Mouse (Mus musculus) megakaryocyte, embryonic 14.5 days (primary cell): ENCODE results near the gene Ugcg. TPM values are rescaled to one million over a fixed set of nuclear protein-coding genes. Genes with fewer than 3 reads are reported as not detected.

Experiments used
- H3K27me3 ChIP-seq: replicated peaks from 2 replicates; pipeline ENCODE3; 2012; ENCODE audit warnings: inconsistent platforms
- H3K36me3 ChIP-seq: replicated peaks from 2 replicates; pipeline ENCODE3; 2012; ENCODE audit warnings: low read length, inconsistent platforms, mixed read lengths
- H3K4me1 ChIP-seq: 2 replicates; pipeline ENCODE4 v1.6.1; 2012; ENCODE audit warnings: inconsistent platforms
- H3K4me3 ChIP-seq: replicated peaks from 2 replicates; pipeline ENCODE3; 2012; ENCODE audit warnings: moderate library complexity, mild to moderate bottlenecking, inconsistent platforms
- H3K9me3 ChIP-seq: 2 replicates; pipeline ENCODE4 v1.6.1; 2012; ENCODE audit warnings: inconsistent platforms
- FLI1 ChIP-seq: IDR thresholded peaks from 2 replicates; pipeline ENCODE4 v1.6.1; 2012; ENCODE audit warnings: low read length, inconsistent platforms, mixed read lengths
- GATA1 ChIP-seq: IDR thresholded peaks from 3 replicates; pipeline ENCODE4 v1.6.1; 2012; ENCODE audit warnings: mixed read lengths, low read length, inconsistent platforms, borderline replicate concordance
- polyA plus RNA-seq: library from polyadenylated mRNA; stranded (reverse); fragments of >175 nt; gene quantifications from 2 replicates; pipeline ENCODE4 v1.2.3, GENCODE M21; 2012; ENCODE audit warnings: low replicate concordance; ENCODE audit not compliant: insufficient read depth

Gene Ugcg
- polyA plus RNA-seq, 1 experiment = 1.4 TPM

DNA sequence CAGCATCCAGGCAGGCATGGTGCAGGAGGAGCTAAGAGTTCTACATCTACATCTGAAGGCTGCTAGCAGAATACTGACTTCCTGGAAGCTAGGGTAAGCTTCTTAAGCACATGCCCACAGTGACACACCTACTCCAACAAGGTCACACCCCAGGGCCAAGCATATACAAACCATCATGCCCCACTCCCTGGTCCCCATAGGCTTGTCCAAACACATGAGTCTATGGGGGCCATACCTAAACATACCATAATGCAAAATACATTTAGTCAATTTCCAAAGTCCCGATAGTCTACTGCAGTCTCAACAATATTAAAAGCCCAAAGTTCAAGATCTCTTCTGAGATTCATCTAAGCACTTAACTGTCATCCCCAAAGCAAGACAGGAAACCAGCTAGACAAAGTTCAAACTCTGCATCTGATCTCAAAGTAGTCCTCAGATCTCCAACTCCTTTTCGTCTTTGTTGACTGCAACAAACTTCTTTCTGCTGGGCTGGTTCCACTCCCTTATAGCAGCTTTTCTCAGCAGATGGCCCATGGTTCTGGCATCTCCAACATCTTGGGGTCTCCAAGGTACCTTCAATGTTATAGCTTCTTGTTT, 21.7 kb upstream of the Ugcg start:
- no peak overlapping the region for H3K4me3 ChIP-seq
- H3K4me1 ChIP-seq = peaks cover 10% of the 10 kb centered on the region

DNA sequence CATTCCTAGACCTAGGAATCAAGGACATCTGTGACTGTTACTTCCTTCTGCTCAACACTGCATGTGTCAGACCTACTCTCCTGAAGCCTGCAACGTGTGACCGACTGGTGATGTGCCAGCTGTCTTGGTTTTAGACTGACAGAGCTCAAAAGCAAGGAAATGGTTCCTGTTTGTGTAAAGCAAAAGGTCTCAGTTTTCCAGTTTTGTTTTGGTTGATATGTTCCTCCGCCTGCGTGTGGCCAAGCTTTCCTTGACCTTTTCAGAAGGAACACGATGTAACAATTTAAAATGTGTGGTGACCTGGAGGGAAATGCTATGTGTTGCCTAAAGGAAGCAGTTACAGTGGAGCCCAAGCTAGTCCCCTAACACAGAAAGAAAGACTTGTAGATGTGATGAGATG, 19.1 kb upstream of the Ugcg start:
- Histone ChIP-seq H3K27me3 (no peaks in the 10 kb centered on the region), H3K4me3 (no peak overlapping the region), H3K9me3 (no peaks in the 10 kb centered on the region), H3K36me3 (no peaks in the 10 kb centered on the region), H3K4me1 (peaks cover 12% of the 10 kb centered on the region)
- TF ChIP-seq GATA1 = no peak
- TF ChIP-seq FLI1 = no peak

More for the DNA sequence above, 21.7 kb upstream of the Ugcg start:
- no peak for TF ChIP-seq GATA1
- no peak for TF ChIP-seq FLI1
- H3K9me3 ChIP-seq = no peaks in the 10 kb centered on the region
- no peaks in the 10 kb centered on the region for H3K27me3 ChIP-seq
- no peaks in the 10 kb centered on the region for H3K36me3 ChIP-seq

DNA sequence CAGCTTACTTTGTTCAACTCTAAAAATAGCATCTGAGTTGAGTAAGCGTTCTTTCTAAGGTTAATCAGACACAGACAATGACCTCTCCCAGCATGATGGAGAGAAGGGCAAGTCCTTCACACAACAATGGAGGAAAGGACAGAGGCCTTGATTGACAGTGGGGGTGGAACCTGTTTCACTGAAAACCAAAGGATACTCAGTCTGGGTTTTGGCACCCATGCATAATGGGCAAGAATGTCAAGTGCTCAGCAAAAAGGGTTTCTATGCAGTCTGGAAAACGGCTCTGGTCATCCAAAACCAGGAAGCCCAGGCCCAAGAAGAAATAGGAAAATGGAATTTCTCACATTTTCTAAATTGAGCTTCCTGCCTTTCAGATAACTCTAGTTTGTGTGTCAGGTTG, 16.4 kb upstream of the Ugcg start:
- H3K36me3 ChIP-seq = no peaks in the 10 kb centered on the region
- H3K4me1 ChIP-seq = peaks cover 14% of the 10 kb centered on the region
- TF ChIP-seq GATA1 (no peak), FLI1 (no peak)
- H3K27me3 ChIP-seq = no peaks in the 10 kb centered on the region
- no peak overlapping the region for H3K4me3 ChIP-seq
- H3K9me3 ChIP-seq = no peaks in the 10 kb centered on the region

DNA sequence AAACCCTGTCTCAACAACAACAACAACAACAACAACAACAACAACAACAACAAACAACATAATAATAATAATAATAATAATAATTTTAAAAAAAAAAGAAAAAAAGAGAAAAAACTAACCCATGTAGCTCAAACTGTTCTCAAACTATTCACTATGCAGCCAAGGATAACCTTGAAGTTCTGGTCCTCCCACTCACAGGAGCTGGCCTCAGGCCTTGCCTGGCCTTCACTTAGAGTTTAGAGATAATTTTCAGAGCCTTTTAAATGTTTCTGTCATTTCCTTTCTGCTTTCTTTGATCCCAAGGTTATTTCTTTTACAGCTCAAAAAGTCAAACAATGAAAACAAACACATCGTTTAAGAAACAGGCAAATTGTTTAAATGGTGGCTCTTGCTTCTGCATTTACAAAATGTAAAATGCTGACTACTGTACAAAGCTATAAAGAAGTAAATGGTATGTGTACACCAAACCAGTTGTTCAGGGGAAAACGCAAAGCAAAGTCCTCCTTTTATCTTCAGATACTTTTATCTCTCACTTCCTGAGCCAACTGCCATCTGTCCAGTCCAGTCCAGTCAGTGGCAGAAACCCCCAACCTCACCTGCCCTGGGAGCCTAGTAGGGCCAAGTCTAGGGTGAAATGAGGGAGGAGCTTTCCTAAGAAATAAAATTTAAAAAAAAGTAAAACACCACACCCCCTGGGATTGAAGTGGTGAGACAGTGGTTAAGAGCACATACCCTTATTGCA, 15.7 kb upstream of the Ugcg start:
- Histone ChIP-seq H3K4me1 (peaks cover 14% of the 10 kb centered on the region), H3K36me3 (no peaks in the 10 kb centered on the region), H3K9me3 (no peaks in the 10 kb centered on the region), H3K4me3 (no peak overlapping the region), H3K27me3 (no peaks in the 10 kb centered on the region)
- TF ChIP-seq FLI1 (no peak), GATA1 (no peak)

DNA sequence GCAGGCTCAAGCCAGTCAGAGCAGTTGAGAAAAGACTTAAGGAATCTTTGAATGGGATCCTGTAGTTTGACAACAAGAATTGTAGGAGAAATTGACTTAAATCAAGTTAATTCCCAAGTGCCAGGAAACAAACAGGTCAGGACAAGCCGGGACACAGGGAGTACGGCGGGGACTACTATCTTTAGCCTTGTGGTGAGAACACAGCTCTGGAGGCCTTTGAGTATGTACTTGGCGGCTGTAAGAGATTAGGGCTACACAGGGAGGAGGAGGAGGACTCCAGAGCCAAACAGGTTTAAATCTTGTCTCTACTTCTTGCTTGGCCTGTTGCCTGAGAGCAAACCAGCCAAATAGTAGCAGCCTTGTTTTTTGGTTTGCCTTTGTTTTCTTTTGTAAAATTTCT, 14.1 kb upstream of the Ugcg start:
- no peak overlapping the region for H3K4me3 ChIP-seq
- TF ChIP-seq GATA1 (no peak), FLI1 (no peak)
- peaks cover 8% of the 10 kb centered on the region for H3K4me1 ChIP-seq

DNA sequence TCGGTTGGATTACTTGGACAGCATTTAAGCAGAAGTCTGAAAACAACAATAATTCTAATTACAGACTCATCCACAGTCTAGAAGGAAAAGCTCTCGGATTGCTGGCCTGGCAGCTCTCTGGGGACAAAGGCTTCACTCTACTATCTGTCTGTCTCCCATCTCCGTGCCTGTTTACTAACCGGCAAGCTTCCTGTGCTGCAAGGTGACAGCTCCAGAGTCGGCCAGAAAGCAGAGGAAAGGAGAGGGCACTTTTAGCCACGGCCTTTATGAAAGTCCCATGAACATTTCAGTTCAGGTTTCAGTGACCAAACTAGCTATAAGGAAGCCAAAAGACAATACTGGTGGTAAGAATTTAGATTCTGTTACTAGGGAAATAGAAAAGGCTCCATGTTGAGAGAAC, 13.1 kb upstream of the Ugcg start:
- TF ChIP-seq FLI1 = no peak
- TF ChIP-seq GATA1 = no peak
- 0 out of 2 replicates have a peak, but pooled peaks cover 3% of the 10 kb centered on the region for H3K9me3 ChIP-seq
- H3K4me1 ChIP-seq = peaks cover 8% of the 10 kb centered on the region; the same call in 1 of the 2 replicates
- H3K36me3 ChIP-seq = no peaks in the 10 kb centered on the region
- H3K4me3 ChIP-seq = no peak overlapping the region
- no peaks in the 10 kb centered on the region for H3K27me3 ChIP-seq

More for the DNA sequence above, 14.1 kb upstream of the Ugcg start:
- no peaks in the 10 kb centered on the region for H3K9me3 ChIP-seq
- no peaks in the 10 kb centered on the region for H3K27me3 ChIP-seq
- no peaks in the 10 kb centered on the region for H3K36me3 ChIP-seq

DNA sequence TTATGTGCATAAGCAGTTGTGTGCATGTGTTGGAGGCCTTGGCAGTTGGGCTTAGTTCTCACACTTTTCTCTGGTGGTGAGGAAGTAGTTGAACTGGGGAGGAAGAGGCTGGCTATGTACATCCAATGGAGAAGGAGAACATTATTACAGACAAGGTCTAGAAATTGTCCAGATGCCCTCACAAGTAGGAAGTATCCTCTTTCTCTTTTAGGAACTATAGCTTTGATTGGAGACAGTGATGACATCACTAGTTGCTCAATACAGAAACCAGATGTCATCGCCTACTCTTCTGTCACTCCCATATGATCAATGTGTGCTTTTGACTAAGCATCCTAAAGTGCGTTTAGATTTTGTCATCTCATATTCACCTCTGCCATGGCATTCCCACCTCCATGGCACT, 11.5 kb upstream of the Ugcg start:
- H3K4me1 ChIP-seq = peaks cover 22% of the 10 kb centered on the region
- no peaks in the 10 kb centered on the region for H3K36me3 ChIP-seq
- H3K4me3 ChIP-seq = no peak overlapping the region
- H3K9me3 ChIP-seq = 0 out of 2 replicates have a peak, but pooled peaks cover 3% of the 10 kb centered on the region
- no peaks in the 10 kb centered on the region for H3K27me3 ChIP-seq
- TF ChIP-seq FLI1 (no peak), GATA1 (no peak)

DNA sequence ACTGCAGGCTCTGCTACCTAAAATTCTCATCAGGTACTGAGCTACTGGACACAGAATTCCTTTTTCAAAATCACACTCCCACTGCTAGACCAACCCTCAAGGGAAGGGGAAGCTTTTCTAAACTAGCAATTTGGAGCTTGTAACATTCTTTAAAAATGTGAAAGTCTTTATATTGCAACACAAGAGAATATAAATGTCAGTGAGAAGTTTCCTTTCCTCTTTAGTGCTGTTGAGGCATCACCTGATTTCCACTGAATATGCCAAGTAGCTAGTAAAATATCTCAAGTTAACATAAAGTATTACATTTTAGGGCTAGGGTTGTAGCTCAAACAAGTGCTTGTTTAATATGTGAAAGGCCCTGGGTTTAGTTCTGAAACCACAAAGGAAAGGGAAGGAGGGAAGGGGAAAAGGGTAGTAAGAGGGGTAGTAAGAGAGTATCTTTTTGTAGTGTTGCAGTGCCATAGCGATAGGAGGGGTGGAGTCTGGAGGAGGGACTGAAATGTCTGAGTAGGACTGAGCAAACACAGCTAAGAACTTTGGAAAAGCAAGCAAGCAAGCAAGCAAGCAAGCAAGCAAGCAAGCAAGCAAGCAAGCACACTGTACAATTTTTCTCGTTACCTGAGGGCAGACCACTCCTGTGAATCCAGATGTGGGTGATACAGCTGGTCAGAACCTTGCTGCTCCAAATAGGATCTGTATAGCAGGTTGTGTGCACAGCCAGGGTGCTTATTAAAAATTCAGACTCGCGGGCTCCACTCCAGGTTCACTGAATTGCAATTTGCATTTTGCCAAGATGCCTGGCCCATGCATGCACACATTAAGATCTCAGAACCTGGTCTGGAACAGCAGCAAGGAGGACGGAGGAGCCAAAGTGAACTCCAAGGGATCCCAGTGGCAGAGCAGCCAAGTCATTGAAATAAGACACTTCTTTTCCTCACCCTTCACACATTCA, 7.5 kb upstream of the Ugcg start:
- TF ChIP-seq FLI1 = no peak
- no peak for TF ChIP-seq GATA1
- Histone ChIP-seq H3K9me3 (0 out of 2 replicates have a peak, but pooled peaks cover 3% of the 10 kb centered on the region), H3K4me3 (no peak overlapping the region), H3K36me3 (no peaks in the 10 kb centered on the region), H3K4me1 (peaks cover 15% of the 10 kb centered on the region), H3K27me3 (no peaks in the 10 kb centered on the region)

DNA sequence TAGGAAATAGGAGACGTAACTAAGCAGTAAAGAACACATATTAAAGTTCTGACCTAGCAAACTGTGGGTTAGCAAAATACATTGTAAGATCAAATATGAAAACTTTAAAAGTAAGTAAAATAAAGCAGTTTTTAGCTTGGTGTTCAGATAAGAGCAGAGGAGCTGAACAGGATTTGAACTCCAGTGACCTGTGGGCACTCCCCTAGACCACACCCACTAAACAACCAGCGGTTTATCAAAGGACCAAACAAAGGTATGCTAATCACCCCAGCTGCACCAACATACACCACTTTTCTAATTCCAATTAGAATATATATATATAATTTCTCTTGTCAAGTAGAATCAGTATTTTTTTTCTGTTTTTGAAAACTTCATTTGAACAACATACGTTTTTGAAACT, 3.4 kb upstream of the Ugcg start:
- Histone ChIP-seq H3K27me3 (no peaks in the 10 kb centered on the region), H3K36me3 (no peaks in the 10 kb centered on the region), H3K4me1 (peaks cover 28% of the 10 kb centered on the region), H3K4me3 (no peak overlapping the region), H3K9me3 (0 out of 2 replicates have a peak, but pooled peaks cover under 1% of the 10 kb centered on the region)
- TF ChIP-seq FLI1 = no peak
- TF ChIP-seq GATA1 = no peak
